Mouse (Mus musculus) embryonic facial prominence, embryonic 11.5 days (tissue): ENCODE results near the gene Hdhd5. TPM values are rescaled to one million over a fixed set of nuclear protein-coding genes. Genes with fewer than 3 reads are reported as not detected.

Experiments
- ATAC-seq: fragments of 200-750 bp; cut with Nextera tagmentation; replicated peaks from 2 replicates; pipeline ENCODE4 v1.8.0; 2017; ENCODE audit warnings: low read depth; ENCODE audit not compliant: insufficient number of reproducible peaks, low FRiP score, low TSS enrichment
- DNase-seq: peaks from one replicate; pipeline ENCODE4 v3.0.0-alpha.2; 2015; ENCODE audit warnings: low spot score
- H3K27ac ChIP-seq: fragments of 300-500 bp; sonication (generic); replicated peaks from 2 replicates; pipeline ENCODE4 v1.5.1; 2014; ENCODE audit warnings: mild to moderate bottlenecking, low read depth, low read length, control low read depth
- H3K27me3 ChIP-seq: fragments of 300-500 bp; sonication (generic); 2 replicates; pipeline ENCODE4 v1.6.1; 2014; ENCODE audit warnings: mild to moderate bottlenecking, low read length, moderate library complexity, mixed read lengths; ENCODE audit not compliant: control insufficient read depth, insufficient read depth
- H3K36me3 ChIP-seq: fragments of 300-500 bp; sonication (generic); replicated peaks from 2 replicates; pipeline ENCODE4 v1.6.1; 2014; ENCODE audit warnings: low read depth, mild to moderate bottlenecking, low read length, moderate library complexity, mixed read lengths; ENCODE audit not compliant: control insufficient read depth, insufficient read depth
- H3K4me1 ChIP-seq: fragments of 300-500 bp; sonication (generic); 2 replicates; pipeline ENCODE4 v1.6.1; 2014; ENCODE audit warnings: low read length, mixed read lengths; ENCODE audit not compliant: control insufficient read depth, insufficient read depth
- H3K4me2 ChIP-seq: fragments of 300-500 bp; sonication (generic); 2 replicates; pipeline ENCODE4 v1.6.1; 2014; ENCODE audit warnings: low read depth, mild to moderate bottlenecking, control low read depth, low read length, moderate library complexity
- H3K4me3 ChIP-seq: fragments of 300-500 bp; sonication (generic); 2 replicates; pipeline ENCODE4 v1.5.1; 2014; ENCODE audit warnings: low read depth, low read length, control low read depth
- H3K9ac ChIP-seq: fragments of 300-500 bp; sonication (generic); replicated peaks from 2 replicates; pipeline ENCODE4 v1.6.1; 2014; ENCODE audit warnings: mild to moderate bottlenecking, control low read depth, low read length
- H3K9me3 ChIP-seq: fragments of 300-500 bp; sonication (generic); replicated peaks from 2 replicates; pipeline ENCODE4 v1.6.1; 2016; ENCODE audit warnings: mild to moderate bottlenecking, low read length, inconsistent platforms, mixed read lengths; ENCODE audit not compliant: control insufficient read depth
- WGBS: fragments of 180-500 bp; shearing (Covaris S2); extraction: QIAGEN DNeasy Blood & Tissue Kit; methylation state at CpG from one replicate; pipeline ENCODE4 v1.1.7; 2014; 5-methylcytosine and 5-hydroxymethylcytosine counted together
- polyA plus RNA-seq: library from polyadenylated mRNA; unstranded; fragments of >200 nt; fragmentation: Nextera tagmentation; extraction: Ambion mirVana; gene quantifications from 2 replicates; pipeline ENCODE4 v1.2.1, GENCODE M21; 2014

Hdhd5 gene
- polyA plus RNA-seq, 1 experiment from 2014 or later = 13.3 TPM

DNA sequence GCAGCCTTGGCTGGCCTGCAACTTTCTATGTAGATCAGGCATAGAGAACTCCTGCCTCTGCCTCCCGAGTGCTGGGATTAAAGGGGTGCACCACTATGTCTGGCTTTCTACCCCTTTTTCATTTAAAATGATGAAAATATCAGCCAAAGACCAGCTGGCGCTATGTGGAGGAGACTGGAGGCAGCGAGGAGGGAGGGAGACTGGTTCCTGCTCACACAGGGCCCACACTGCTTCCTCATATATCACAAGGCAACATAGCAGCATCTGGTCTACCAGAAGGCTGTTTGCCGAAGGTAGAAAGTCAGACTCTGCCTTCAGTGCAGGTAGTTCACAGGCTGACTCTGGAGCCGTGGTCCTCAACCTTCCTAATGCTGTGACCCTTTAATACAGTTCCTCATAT, 50.8 kb downstream of the Hdhd5 start:
- ATAC-seq = no peak
- 88% methylated on average over 5 of the region's 5 CpGs for WGBS
- no peaks in the 10 kb centered on the region for H3K4me1 ChIP-seq

GRCm38 (mm10) chr6:120479302-120479701, 51.8 kb downstream of the Hdhd5 start:
- H3K36me3 ChIP-seq = no peaks in the 10 kb centered on the region
- no peaks in the 10 kb centered on the region for H3K4me1 ChIP-seq
- DNase-seq = no peak
- no peak overlapping the region for H3K27ac ChIP-seq
- ATAC-seq = no peak
- no peaks in the 10 kb centered on the region for H3K9me3 ChIP-seq
- no peak overlapping the region for H3K4me2 ChIP-seq
- no peak overlapping the region for H3K4me3 ChIP-seq
- no peak overlapping the region for H3K9ac ChIP-seq
- 72% methylated on average over 2 of the region's 2 CpGs for WGBS
- H3K27me3 ChIP-seq = no peaks in the 10 kb centered on the region

More for the DNA sequence above, 50.8 kb downstream of the Hdhd5 start:
- Histone ChIP-seq H3K9ac (no peak overlapping the region), H3K4me2 (no peak overlapping the region), H3K27me3 (no peaks in the 10 kb centered on the region), H3K4me3 (no peak overlapping the region), H3K27ac (no peak overlapping the region), H3K9me3 (no peaks in the 10 kb centered on the region), H3K36me3 (no peaks in the 10 kb centered on the region)
- DNase-seq = no peak

DNA sequence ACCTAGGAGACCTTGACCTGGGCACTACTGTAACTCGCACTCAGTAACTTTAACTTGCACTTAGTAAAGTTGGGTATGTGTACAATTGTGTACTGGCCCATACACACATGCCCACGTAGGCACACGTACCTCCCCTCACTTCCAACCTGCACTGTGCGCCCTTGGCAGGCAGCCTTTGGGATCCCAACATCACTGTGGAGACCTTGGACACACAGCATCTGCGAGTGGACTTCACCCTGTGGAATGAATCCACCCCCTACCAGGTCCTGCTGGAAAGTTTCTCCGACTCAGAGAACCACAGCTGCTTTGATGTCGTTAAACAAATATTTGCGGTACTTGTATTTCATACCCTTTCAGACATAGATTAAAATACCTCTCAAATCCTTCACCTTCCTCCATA, 55.8 kb downstream of the Hdhd5 start:
- Histone ChIP-seq H3K27me3 (no peaks in the 10 kb centered on the region), H3K36me3 (no peaks in the 10 kb centered on the region), H3K27ac (no peak overlapping the region), H3K4me1 (no peaks in the 10 kb centered on the region; the same call in 1 of the 2 replicates), H3K4me2 (no peak overlapping the region), H3K9me3 (no peaks in the 10 kb centered on the region), H3K9ac (no peak overlapping the region), H3K4me3 (no peak overlapping the region)
- 86% methylated on average over 8 of the region's 8 CpGs for WGBS
- DNase-seq = no peak
- no peak for ATAC-seq

GRCm38 (mm10) chr6:120473427-120473826, 57.7 kb downstream of the Hdhd5 start:
- Histone ChIP-seq H3K4me2 (no peak overlapping the region), H3K36me3 (no peaks in the 10 kb centered on the region), H3K27me3 (no peaks in the 10 kb centered on the region), H3K27ac (no peak overlapping the region), H3K4me3 (no peak overlapping the region), H3K9ac (no peak overlapping the region), H3K9me3 (no peaks in the 10 kb centered on the region), H3K4me1 (no peaks in the 10 kb centered on the region; the same call in 1 of the 2 replicates)
- DNase-seq (no peak), ATAC-seq (peak; percentile 49; the same call in 1 of the 2 replicates)
- WGBS = 31% methylated on average over 5 of the region's 5 CpGs

DNA sequence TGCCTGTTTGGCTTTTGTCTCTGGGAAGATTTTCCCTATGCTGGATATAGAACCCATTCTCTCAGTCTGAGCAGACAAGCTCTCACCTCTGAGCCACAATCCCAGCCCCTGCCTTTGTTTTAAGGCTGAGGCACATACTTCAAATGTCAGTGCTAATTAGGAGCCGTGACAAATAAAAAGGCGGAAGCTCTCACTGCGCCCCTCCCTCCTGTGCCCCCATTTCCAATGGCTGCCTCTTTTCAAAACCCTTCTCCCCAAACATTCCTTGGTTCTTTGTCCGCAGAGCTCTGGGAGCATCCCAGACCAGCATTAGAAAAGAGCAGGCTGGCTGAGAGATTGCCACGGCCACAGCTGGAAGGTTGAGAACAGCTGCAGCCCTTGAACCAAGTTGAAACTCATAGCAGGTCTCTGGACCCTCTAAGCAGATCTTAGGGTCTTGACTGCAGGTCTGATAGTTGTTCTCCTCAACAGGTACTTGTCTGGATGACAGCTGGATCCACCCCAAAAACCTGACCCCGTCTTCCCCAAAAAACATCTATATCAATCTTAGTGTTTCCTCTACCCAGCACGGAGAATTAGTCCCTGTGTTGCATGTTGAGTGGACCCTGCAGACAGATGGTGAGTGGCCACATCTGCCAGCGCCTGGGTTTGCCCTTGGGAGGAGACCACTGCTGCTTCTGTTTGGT, 58.5 kb downstream of the Hdhd5 start:
- no peak overlapping the region for H3K4me3 ChIP-seq
- H3K4me2 ChIP-seq = no peak overlapping the region
- WGBS = 22% methylated on average over 8 of the region's 8 CpGs
- H3K27ac ChIP-seq = no peak overlapping the region; the same call in 1 of the 2 replicates
- no peaks in the 10 kb centered on the region for H3K36me3 ChIP-seq
- H3K4me1 ChIP-seq = no peaks in the 10 kb centered on the region; the same call in 1 of the 2 replicates
- H3K9ac ChIP-seq = no peak overlapping the region
- H3K9me3 ChIP-seq = no peaks in the 10 kb centered on the region
- no peaks in the 10 kb centered on the region for H3K27me3 ChIP-seq
- DNase-seq (no peak), ATAC-seq (peak; percentile 35)

- WGBS = 10% methylated on average over 5 of the region's 5 CpGs
- H3K9me3 ChIP-seq = no peaks in the 10 kb centered on the region
- no peak overlapping the region for H3K4me2 ChIP-seq
- H3K9ac ChIP-seq = no peak overlapping the region
- no peak overlapping the region for H3K4me3 ChIP-seq
- no peaks in the 10 kb centered on the region for H3K36me3 ChIP-seq
- H3K27me3 ChIP-seq = no peaks in the 10 kb centered on the region
- H3K4me1 ChIP-seq = no peaks in the 10 kb centered on the region; the same call in 1 of the 2 replicates
- DNase-seq (no peak), ATAC-seq (peak; percentile 53)
- H3K27ac ChIP-seq = no peak overlapping the region; the same call in 1 of the 2 replicates
Observed at GRCm38 (mm10) chr6:120471991-120472441, 59.1 kb downstream of the Hdhd5 start.

GRCm38 (mm10) chr6:120470666-120471065, 60.5 kb downstream of the Hdhd5 start:
- DNase-seq (no peak), ATAC-seq (no peak)
- no peaks in the 10 kb centered on the region for H3K9me3 ChIP-seq
- H3K4me1 ChIP-seq = no peaks in the 10 kb centered on the region; the same call in 1 of the 2 replicates
- no peak overlapping the region for H3K4me3 ChIP-seq
- no peak overlapping the region for H3K4me2 ChIP-seq
- H3K27ac ChIP-seq = no peak overlapping the region
- H3K9ac ChIP-seq = no peak overlapping the region
- H3K27me3 ChIP-seq = no peaks in the 10 kb centered on the region
- 76% methylated on average over 1 of the region's 1 CpGs for WGBS
- no peaks in the 10 kb centered on the region for H3K36me3 ChIP-seq

- H3K4me1 ChIP-seq = no peaks in the 10 kb centered on the region; the same call in 1 of the 2 replicates
- H3K36me3 ChIP-seq = no peaks in the 10 kb centered on the region
- H3K4me3 ChIP-seq = no peak overlapping the region
- no peak overlapping the region for H3K4me2 ChIP-seq
- no peak for DNase-seq
- H3K27me3 ChIP-seq = no peaks in the 10 kb centered on the region
- H3K9ac ChIP-seq = no peak overlapping the region
- no peak overlapping the region for H3K27ac ChIP-seq
- no peak for ATAC-seq
- H3K9me3 ChIP-seq = no peaks in the 10 kb centered on the region
Observed at GRCm38 (mm10) chr6:120469770-120470169, 61.3 kb downstream of the Hdhd5 start.
